Mouse (Mus musculus): Measurements from ENCODE around the gene Olfr372. TPM values are rescaled to one million over a fixed set of nuclear protein-coding genes. Genes with fewer than 3 reads are reported as not detected.
"Not testable (repeated sequence)": the region's sequence is repeated elsewhere in the genome, so short reads cannot be mapped to it uniquely, and the experiment has no call there.

Gene Olfr372
- total RNA-seq, 1 experiment from 2014 or later = not detected

DNA sequence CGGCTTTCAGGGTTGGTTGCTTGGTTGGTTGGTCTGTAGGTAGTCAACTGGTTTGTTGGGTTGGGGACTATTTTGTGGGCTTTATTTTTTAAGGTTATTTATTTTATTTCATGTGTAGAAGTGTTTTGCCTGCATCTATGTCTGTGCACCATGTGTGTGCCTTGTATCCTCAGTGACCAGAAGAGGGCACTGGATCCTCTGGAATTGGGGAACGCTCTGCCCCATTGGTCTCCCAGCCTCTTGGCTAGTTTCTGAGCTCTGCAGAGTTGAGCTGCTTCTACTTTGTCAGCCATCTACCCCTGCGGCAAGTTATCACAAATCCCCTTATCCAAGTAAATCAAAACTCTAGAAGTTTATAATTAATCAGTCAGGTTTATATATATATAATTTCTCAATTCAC, 46.6 kb downstream of the Olfr372 start:
- not testable (repeated sequence) for ATAC-seq (replicated peaks; ENCODE audit: low read depth, poor library complexity, severe bottlenecking)

DNA sequence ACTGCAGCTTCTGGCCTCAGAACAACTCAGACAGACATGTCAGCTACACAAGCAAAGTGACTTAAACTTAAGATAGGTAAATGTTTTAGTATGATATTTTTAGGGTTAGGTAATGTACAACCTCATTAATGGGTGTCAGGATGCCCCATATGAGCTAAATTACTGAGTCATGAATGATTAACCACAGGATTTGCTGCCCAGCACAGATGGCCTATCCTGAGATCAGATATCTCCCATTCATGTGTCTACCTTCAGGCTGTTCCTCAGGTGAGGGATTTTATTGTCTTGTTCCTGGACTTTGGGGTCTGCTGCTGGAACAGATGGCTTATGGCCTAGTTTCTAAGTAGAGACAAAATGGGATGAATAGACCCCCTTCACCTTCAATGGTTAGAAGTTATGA, 55.7 kb downstream of the Olfr372 start:
- not testable (repeated sequence) for ATAC-seq (replicated peaks; ENCODE audit: low read depth, poor library complexity, severe bottlenecking)

DNA sequence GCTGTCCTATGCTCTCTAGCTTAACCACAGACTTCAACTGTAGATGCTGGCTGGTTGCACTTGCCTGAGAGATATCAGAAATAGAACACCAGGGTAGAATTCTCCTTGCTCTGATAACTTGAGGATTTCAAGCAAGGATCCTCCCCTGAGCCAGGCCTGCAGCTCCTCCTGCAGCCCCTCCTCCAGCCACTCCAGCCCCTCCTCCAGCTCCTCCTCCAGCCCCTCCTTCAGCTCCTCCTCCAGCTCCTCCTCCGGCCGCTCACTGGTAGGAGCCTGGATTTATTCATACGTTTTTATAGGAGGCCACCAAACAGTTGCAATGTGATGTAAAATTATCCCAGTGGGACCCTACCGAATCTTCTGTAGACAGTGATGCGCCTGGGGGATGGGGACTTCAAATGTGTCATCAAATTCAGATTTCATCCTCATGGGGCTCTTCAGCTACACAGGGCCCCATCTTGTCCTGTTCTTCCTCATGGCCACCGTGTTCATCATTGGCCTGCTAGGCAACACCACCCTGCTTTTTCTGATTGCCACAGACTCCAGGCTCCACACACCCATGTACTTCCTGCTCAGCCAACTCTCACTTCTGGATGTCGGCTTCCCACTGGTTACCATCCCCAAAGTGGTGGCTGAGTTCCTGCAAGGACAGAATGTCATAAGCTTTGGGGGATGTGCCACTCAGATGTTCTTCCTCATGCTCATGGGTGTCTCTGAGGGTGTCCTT, 58.5 kb downstream of the Olfr372 start:
- peak; percentile 69; the same call in 1 of the 2 replicates for ATAC-seq (replicated peaks; ENCODE audit: low read depth, poor library complexity, severe bottlenecking)

DNA sequence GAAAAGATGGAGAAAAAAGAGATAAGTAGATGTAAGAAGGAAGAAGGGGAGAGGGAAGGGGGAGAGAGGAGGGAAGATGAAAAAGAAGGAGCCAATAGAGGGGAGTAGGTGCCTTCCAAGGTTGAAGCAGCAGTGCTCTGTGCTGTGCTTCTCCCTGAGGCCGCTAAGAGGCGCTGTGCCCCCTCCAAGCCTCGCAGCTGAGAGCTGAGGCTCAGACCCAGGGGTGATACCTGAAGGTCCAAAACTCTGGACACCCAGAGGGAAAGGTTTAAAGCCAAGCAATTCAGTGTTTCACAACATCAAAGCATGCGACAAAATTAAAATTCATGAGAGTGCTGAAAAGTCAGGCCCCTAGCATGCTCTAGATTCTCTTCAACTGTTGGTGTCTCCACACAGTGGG, 64.1 kb downstream of the Olfr372 start:
- no peak for ATAC-seq (replicated peaks; ENCODE audit: low read depth, poor library complexity, severe bottlenecking)

DNA sequence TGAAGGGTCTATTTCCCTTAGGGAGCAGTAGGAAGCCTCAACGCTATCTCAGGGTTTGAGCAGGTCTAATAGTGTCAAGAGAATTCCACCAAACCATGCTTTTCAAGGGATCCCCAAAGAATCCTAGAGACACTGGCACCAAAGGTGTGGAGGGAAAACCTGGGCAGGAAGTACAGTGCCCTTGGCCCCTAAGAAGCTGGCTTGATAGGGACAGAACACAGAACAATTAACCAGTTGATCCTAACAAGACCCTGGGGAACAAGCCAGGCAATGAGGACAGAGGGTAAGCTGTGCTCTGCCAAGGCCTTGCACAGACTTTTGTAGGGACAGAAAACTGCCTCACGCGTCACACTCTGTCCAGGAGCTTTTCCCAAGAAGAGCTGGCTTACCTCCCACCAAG, 65.7 kb downstream of the Olfr372 start, which contains the start of gene Olfr374:
Gene Olfr374, plus strand, starts transcription at position 301 of the 400 bp plus-strand sequence.
- ATAC-seq (replicated peaks; ENCODE audit: low read depth, poor library complexity, severe bottlenecking) = no peak

Other genes starting within 250 kb of the Olfr372 start
- 7.5 and 8.8 TPM in 2 replicates for gene Zfp709, start 159.2 kb upstream of the Olfr372 start, total RNA-seq (2017)
- 8.7 and 8.8 TPM in 2 replicates for gene Zfp882, start 132.6 kb upstream of the Olfr372 start, total RNA-seq (2017)
- 12.7 and 13.5 TPM in 2 replicates for gene Zfp617, start 132.6 kb upstream of the Olfr372 start, total RNA-seq (2017)
- gene Zfp961, start 90.2 kb upstream of the Olfr372 start, total RNA-seq (2017) = 21.8 and 35.5 TPM in 2 replicates
- 0.64 and 1.6 TPM in 2 replicates for gene Cyp4f18, start 31.6 kb upstream of the Olfr372 start, total RNA-seq (2017)
- gene Olfr373, start 42.0 kb downstream of the Olfr372 start, total RNA-seq (2017) = not detected in 2 replicates
- not detected in 2 replicates for gene Olfr374, start 65.8 kb downstream of the Olfr372 start, total RNA-seq (2017)
- 77.0 and 102 TPM in 2 replicates for gene Tpm4, start 93.8 kb downstream of the Olfr372 start, total RNA-seq (2017)
- 275 and 303 TPM in 2 replicates for gene Rab8a, start 120.0 kb downstream of the Olfr372 start, total RNA-seq (2017)
- 7.9 and 9.8 TPM in 2 replicates for gene Hsh2d, start 148.4 kb downstream of the Olfr372 start, total RNA-seq (2017)
- gene Cib3, start 171.6 kb downstream of the Olfr372 start, total RNA-seq (2017) = not detected in 2 replicates
- gene Gm11034, start 172.4 kb downstream of the Olfr372 start, total RNA-seq (2017) = not detected in 2 replicates
- 42.5 and 56.2 TPM in 2 replicates for gene Fam32a, start 178.5 kb downstream of the Olfr372 start, total RNA-seq (2017)
- 86.6 and 88.2 TPM in 2 replicates for gene Ap1m1, start 198.8 kb downstream of the Olfr372 start, total RNA-seq (2017)